Mouse (Mus musculus) layer of hippocampus, postnatal 10 days (tissue): ENCODE results near the gene Smarcd3. TPM values are rescaled to one million over a fixed set of nuclear protein-coding genes. Genes with fewer than 3 reads are reported as not detected.

Source experiments
- DNase-seq, 2 experiments: peaks; one replicate each; pipeline ENCODE4 v3.0.0; 2021; ENCODE audit warnings: low spot score in 2 of 2
- total RNA-seq, 2 experiments: library from RNA; stranded (reverse); gene quantifications; 2 replicates each; pipeline ENCODE4 v1.2.3; 2021

Smarcd3 gene
- total RNA-seq, 2 experiments from 2014 or later: 136 to 148 TPM

DNA sequence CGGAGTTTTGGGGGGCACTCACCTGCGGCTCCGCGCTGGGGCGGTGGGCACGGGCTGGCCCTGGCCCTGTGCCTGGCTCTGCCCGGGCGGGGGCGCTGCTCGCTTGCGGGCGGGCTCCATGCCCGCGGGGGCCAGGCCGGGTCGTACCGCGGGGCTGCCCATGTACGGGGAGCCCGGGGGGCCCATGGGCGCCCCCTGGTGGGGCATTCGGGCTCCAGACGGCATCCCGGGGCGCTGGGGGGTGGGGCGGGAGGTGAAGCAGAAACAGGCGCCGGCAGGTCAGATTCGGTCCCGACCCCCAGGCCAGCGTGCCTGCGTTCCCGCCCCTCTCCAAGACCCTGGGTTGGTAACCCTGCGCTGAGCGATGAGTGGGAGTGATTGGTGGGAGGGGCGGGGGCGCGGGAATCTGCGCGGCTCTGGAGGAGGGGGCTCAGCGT is 25.6 kb downstream of the Smarcd3 start:
- DNase-seq: peak; percentile 71 to 84

DNA sequence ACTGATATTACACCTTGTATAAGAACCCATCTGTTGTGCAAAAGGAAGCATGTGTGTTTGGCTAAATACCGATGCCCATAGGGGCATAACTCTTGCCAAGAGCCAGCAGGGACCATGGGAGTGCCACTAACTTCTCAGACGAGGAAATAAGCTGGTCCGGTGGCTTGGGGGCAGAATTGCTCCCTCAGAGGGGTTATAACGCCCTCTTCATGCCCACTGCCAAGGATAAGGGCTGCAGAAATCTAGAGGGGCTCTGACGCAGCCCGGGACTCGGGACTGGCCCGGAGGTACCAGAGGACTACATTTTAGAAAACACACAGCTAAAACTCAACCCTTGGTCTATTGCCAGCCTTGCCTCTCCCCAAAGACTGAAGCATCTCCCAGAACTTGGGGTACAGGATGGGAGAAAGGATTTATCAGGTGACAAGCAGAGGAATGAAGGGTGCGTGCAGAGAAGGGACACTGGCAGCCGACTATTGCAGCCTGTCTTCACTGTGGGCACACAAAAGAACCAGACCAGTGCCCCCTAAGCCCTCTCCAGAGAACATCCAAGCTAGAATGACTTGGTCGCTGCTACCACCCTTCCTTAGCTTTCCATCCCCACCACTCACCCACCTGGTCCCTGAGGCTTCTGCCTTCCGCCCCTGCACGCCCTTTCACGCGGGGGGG is 26.2 kb downstream of the Smarcd3 start:
- DNase-seq: peak in 1 of 2 experiments; percentile 38

DNA sequence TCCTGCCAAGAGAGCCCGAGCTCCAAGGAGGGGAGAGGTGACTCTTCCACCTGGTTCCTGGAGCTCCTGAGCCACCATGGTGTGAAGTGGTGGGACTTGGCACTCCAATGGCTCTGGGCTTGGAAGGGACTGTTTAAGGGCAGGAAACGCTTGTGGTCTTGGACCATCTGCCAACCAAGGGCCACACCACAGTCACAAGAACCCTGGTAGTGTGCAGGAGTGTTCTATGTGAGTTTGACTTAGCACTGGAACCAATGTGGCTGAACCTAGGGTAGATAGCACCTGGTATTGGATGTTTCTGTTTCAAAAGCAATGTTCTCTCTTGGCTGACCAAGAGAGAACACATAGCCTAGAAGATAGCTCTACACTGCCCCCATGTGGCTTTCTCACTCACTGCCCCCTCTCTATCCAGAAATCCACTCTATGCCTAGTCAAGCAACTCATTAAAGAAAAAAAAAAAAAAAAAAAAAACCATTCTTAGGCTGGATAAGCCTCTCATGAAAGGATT is 26.9 kb downstream of the Smarcd3 start:
- DNase-seq: peak; percentile 84 to 87

DNA sequence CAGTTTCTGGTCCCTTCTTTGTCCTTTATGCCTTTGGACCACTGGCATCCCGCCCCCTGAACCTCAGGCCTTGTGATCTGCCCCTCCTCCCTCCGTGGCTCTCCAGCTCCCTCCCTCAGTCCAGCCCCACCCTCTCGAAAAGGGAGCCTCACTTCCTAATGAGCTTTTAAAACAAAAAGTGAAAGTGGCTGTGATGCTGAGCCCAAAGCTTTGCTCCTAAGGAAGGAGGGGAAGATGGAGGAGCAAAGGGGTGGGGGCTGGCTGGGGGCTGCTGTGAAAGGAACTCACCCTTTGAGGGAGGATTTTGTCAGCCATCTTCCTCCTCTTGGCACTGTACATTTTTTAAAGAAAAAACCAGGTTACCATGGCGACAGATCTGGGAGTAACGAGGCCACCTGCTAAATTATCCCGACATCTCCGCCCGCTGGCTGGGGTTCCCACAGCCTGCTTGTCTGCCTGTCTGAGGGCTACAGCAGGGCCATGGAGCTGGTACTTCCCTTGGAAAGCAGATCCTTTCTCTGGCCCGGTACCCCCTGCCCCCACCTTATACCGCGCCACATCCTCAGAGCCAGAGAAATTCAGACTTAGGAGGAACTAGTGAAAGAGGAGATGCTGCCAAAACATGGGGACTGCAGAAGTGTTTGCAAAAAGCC is 27.6 kb downstream of the Smarcd3 start:
- DNase-seq: peak; percentile 63 to 69

DNA sequence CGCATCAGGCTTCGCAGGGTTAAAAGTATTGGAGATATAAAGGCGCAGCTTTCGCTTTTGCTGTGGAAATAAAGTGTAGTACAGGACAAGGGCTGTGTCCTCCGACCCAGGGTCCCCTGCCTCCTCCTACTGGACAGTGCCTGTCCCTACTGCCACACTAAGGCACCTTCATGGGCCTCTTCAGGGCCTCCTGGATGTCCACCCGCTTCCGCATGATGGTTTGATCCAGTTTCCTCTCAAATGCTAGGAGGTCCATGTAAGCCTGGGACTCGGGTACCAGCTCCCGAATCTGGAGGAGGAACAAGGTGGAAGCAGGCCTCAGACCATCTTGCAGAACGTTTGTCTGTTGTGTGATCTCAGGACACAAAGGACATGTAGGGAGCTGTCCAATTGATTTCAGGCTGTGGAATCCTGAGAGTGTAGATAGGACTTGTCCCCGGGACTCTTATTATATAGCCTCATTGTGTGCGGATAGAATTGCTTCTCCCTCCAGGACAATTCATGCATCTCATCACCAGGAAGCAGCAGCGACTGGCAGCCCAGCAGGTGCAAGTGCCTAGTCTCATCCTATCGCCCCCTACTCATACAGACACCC is 28.3 kb downstream of the Smarcd3 start:
- peak in 1 of 2 experiments; percentile 17 for DNase-seq

DNA sequence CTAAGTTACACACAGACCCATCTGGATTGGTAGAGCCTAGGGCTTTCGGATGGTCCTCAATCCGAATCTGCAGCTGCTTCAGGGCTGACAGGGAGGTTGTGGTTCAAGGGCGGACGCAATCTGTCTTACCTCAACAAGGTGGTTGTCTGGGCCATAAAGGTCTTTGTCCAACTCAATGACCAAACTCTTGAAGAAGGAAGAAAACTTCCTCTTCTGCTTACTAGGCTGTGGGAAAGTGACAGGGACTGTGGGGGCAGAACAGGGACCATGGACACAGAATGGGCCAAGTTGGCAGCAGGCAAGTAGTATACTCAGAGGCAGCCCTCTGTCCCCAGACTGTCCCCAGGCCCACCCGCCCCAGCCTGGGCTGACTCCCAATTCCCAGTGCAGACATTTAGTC is 28.9 kb downstream of the Smarcd3 start:
- no peak for DNase-seq

DNA sequence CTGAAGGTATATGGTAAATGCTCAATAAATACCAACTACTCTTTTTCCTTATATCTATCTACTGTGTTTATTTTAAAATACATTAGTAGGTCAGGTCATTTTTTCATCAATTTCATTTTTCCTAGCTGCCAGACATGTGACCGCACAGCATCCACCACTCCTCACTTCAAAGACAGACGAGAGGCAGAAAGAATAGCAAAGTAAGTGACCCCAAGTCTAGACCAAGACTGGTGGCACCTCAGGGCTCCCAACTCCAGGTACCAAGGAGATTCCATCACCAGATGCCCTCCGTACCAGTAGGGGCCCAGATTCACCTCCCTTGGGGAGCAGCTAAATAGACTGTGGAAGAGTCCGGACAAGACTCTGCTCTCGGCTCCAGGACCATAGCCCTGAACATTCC is 29.9 kb downstream of the Smarcd3 start:
- DNase-seq: no peak

DNA sequence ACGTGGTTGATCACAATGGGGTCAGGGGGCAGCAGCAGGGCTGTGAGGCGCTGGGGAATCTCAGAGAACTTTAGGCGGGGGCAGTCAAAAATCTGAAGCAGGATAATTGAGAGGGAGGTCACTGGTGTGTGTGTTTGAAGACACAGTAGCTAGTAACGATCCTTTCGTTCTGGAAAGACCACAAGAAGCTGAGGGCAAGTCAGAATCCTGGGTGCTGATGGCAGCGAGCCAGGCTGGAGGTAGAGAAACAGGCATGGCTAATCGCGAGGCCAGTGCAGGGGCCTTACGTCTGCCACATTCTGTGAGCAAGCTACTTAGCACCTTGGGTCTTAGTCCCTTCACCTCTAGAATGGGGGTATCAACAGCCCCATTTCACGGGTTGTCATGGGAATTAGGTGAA is 30.3 kb downstream of the Smarcd3 start:
- DNase-seq: peak in 1 of 2 experiments; percentile 17

DNA sequence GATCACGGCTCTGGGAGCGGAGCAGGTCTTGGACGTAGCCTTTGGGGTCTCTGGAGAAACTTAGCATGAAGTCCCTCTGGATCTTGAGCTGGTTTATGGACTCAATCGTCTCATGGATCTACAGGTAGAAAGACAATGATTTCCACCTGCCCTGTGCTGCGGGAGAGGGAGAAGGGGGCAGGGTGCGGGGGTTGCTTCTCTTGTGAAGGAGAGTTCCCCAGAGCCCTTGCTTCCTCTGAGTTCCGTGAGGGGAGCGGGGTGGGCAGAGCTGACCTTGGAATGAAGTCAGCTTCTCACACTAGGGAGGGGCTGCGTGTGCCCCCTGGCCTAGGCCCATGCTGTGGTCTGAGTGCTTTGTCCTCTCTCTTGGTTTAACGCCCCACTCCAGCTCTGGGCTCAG is 31.0 kb downstream of the Smarcd3 start:
- DNase-seq: no peak

DNA sequence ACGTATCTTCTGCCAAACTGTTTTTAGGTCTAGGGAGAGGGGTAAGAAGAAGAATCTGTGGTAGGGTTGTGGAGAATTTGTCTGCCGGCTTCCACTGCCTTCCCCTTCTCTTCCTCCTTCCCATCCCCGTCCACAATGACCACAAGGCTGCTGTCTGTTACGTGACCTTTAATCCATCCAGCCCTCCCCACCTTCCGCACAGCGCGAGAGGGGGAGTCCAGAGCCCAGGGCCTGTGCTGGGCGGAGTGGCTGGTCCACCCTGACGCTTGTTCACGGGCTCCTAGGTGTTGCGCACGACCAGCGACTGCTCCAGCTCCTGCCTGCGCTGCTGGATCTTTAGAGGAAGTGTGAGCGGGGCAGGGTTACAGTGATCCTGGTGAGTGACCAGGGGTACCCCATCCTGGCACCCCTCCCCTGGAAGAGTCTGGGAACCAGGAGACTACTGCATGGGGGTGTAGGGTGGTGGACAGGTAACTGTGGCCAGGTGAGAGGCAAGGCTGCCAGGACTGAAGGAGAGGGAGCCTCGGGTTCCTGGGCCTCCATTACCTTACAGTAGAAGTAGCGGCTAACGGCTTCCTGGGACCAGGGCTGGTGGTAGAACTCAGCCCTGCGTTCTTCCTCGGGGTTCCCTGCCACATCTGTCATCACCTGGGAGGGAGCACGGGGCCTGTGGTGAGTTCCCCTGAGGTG is 31.6 kb downstream of the Smarcd3 start:
- DNase-seq: no peak

DNA sequence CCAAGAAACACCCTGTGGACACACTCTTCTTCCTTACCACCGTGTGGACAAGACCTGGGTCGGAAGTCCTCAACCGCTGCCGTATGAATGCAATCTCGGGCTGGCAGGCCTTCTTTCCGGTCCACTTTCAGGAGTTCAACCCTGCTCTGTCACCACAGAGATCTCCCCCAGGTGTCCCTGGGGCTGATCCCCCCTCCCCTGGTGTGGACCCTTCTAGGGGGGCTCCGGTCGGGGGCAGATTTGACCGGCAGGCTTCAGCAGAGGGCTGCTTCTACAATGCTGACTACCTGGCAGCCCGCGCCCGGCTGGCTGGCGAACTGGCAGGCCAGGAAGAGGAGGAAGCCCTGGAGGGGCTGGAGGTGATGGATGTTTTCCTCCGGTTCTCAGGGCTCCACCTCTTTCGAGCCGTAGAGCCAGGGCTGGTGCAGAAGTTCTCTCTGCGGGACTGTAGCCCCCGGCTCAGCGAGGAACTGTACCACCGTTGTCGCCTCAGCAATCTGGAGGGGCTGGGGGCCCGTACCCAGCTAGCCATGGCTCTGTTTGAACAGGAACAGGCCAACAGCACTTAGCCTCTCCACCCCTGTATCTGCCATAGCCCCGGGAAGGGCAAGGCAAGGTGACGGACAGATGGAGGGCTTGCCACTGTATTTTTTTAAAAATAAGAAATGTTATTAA is 32.3 kb downstream of the Smarcd3 start:
- DNase-seq: peak in 1 of 2 experiments; percentile 19

DNA sequence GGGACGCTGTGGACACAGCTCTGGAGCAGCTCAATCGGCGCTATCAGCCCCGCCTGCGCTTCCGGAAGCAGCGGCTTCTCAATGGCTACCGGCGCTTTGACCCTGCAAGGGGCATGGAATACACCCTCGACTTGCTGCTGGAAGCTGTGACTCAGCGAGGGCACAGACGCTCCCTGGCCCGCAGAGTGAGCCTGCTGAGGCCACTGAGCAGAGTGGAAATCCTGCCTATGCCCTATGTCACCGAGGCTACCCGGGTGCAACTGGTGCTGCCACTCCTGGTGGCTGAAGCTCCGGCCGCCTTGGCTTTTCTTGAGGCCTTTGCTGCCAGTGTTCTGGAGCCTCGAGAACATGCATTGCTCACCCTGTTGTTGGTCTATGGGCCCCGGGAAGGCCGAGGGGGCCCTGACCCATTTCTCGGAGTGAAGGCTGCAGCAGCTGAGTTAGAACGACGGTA is 32.9 kb downstream of the Smarcd3 start:
- DNase-seq: peak in 1 of 2 experiments; percentile 14

DNA sequence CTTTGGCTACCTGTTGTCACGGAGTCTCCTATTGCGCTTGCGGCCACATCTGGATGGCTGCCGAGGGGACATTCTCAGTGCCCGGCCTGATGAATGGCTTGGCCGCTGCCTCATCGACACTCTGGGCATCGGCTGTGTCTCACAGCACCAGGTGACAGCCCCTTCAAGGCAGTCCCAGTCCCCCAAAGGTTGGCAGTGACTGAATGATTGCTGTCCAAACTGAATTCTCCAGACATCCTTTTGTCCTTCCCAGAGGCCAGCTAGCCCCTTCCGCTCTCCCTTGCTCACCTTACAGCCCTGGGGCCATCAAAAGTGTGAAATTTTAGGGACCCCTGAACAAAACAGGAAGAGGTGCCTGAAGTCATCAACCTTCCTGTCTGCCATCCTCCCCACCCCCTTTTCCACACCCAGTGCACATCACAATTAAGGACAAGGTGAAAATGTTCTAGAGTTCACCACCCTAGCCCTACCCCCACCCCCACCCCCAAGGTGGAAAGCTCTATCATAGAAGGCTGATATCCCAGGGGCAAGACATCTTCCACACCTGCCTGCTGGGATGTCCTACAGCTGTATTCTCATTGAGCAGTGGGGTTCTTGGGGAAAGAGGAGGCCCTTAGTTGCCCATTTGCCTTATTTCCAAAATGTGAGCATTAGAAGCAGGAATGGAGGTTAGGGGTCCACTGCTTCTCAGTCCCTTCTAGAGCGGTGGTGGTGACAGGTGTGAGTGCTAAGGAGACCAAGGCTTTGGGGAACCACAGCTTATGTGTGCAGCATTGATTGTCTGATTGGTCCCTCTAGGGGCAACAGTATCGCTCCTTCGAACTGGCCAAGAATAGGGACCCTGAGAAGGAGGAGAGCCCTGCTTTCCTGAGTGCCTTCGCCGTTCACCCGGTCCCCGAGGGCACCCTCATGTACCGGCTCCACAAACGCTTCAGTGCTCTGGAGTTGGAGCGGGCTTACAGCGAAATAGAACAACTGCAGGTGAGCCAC is 34.4 kb downstream of the Smarcd3 start:
- DNase-seq: peak in 1 of 2 experiments; percentile 23

DNA sequence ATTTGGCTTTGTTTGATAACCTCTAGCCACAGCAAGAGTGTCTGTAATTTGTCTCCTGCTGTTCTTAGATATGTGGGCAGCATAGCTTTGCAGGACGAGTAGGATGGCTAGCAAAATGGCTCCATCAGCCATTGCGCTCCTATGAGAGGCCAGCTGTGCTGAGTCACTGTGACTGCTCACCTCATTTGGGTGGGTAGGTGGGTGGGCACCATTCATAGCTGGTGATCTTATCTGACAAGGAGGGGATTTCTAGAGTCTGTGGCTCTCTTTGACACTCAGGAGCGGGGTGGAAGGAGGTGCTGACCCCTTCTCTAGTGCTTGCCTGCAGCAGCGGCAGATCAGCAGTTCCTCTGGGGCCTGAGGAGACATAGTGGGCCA is 37.0 kb downstream of the Smarcd3 start:
- DNase-seq: peak; percentile 34 to 39

DNA sequence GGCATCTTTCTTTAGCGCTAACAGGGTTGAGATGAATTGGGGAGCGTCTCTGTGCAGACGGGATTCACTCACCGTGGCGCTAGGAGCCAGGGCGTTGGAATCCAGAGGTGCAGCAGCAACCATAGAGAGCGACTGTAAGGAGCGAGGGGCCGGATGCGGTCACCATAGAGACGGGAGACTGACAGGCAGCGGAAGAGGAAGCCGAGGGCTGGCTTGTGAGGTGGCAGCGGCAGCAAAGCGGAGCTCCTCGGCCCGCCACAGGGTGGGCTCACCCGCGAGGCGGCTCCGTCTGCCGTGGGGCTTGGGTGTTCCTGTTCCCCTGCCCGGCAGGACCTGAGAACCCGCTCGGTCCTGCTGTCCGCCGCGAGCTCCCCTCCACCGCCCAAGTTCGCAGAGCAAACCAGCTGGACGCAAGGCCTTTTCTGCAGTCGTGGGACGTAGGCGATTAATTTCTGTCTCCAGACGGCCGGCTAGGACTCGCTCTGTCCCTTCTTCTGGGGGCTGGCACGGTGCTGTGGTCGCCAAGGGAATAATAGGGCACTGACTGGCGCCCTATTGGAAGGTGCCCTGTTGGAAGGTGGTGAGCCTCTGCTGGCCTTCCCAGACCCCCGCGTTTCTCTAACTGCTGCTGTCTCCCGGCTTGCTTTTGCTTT is 37.5 kb downstream of the Smarcd3 start, which contains the start of gene Chpf2:
TSS of gene Chpf2 (plus strand) at position 195 of the 653 bp plus-strand sequence.
- peak; percentile 77 to 83 for DNase-seq

DNA sequence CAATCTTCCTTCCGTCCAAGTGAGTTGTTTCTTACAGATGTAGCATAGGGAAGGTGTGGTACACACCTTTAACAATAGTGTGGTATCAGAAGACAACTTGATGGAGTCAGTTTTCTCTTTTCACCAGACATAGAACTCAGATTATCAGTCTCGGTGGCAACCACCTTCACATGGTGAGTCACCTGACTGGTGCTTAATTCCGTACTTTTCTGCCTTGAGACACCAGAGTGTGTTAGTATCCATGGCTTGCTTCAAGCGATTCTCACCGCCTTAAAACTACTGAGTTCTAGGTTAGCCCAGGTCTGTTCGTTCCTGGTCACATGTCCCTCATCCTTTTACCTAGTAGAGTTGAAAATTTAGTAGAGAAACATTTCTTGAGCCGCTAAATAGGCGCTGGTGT is 38.1 kb downstream of the Smarcd3 start:
- no peak for DNase-seq

DNA sequence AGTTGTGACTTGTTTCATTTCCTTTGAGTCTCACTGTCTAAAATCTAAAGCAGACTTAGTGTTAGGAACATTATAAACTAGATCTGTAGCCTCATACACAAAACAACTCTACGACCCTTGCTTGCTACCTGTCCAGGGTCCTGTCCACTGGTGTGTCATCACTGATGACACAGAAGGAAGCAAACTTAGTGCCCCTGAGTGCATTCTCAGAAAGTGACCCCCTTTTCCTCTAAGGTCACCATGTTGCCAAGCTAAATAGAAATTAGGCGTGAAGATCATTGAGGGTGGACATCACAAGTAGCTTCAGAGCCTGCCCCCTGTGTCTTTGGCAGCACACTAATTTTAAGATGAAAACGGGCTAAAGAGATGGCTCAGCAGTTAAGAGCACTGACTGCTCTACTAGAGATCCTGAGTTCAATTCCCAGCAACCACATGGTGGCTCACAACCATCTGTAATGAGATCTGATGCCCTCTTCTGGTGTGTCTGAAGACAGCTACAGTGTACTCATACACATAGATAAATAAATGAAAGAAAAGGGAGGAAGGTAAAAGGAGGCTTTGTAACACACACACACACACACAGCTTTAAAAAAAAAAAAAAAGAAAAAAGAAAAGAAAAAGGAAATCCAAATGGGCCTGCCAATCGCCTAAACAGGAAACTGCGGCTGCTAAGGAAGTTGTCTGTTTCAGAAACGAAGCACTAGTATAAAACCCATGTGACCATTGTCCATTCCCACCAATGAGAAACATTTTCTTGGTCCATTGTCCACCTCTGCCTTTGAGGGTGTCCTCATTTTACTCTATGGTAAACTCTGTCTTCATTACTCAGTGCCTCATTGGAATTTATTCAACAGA is 45.9 kb downstream of the Smarcd3 start:
- no peak for DNase-seq
